Mouse (Mus musculus) cerebellum, postnatal 25 days (tissue): ENCODE results near the gene Lin54.
A peak's percentile ranks its signal among the peaks of the same experiment; 100 is the strongest.
"Not testable (repeated sequence)": the region's sequence is repeated elsewhere in the genome, so short reads cannot be mapped to it uniquely, and the experiment has no call there.

Experiments
- DNase-seq, 2 experiments: peaks; one replicate each; pipeline ENCODE4 v3.0.0; 2021; ENCODE audit warnings: mixed read lengths in 2 of 2

Lin54 gene

DNA sequence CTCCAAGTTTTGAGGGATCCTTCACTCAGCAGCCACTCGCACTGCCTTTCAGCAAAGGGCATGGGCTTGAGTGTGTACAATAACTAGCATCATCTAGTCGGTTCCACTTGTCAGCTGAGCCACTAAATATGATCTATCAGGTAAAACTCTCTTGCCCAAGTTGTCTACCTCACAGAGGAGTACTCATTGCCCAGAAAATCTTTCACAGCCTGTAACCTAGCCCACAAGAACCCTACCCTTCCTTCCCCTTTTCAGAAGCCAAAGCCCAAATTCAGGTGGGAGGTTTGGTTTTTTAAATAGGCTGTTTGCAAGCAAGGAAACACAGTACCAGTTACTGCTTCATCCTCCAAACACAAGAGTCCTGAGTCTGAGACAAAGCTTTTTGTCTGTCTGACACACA is 13.3 kb downstream of the Lin54 start:
- no peak for DNase-seq

DNA sequence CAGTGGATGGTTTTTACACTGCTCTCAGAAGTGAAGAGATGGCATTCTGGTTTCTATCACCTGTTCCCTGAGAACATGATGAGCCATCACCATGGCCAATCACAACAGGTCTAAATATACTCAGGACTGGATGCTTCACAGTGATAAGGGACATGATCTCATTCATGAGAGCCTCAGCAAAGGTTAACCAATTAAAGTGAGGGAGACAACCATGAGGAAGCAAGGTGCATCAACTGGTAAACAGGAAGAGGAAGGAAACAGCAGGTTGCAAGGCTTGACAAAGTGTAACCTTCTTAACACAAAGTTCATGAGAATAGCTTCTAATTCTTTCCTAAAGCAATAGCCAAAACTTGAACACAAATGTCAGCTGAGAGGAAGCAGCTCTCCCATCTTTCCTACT is 16.9 kb downstream of the Lin54 start:
- DNase-seq, result no peak

DNA sequence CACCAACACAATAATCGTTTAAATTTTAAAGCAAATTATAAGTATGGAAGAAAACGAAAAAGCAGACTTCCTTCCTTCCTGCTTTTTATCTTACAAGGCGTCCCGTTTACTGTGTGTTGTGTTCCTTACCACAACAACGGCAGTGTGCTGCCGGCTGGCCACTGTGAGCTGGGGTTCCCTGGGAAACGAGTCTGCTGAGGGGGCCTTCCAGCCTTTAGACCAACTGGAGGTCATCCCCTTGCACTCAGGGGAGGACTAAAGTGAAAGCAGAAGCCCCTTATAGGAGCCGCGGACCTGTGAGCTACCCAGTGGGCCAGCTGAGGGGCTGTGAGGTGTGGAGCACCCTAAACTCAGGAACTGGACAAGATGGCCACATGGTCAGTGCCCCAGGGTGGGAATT is 22.8 kb downstream of the Lin54 start:
- DNase-seq, result no peak

DNA sequence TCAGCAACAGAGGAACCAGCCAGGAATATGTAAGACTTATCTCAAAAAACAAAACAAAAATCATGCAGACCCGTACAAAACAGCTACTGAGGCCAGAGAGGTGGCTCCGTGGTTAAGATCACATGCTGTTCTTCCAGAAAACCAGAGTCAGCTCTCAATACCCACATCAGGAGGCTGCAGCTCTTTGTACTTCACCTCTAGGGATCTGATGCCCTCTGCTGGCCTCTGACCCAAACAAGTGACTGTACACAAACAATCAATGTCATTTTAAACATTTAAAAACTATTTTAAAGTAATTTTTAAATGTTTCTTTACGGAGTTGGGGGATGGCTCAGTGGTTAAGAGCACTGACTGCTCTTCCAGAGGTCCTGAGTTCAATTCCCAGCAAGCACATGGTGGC is 24.1 kb downstream of the Lin54 start:
- DNase-seq, result no peak

DNA sequence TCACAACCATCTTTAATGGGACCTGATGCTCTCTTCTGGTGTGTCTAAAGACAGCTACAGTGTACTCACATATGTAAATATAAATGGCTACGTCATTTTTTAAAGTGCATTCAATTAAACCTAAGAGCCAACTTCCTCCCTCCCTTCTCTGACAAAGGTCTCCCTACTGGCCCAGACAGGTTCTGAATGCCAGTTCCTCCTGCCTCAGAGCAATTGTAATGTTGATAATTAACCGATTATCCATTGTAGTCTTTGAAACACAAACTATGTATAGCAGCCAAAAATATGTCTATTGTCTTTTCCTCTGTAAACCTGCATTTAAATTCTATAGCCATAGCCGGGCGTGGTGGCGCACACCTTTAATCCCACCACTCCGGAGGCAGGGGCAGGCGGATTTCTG is 33.1 kb downstream of the Lin54 start:
- DNase-seq, result no peak

DNA sequence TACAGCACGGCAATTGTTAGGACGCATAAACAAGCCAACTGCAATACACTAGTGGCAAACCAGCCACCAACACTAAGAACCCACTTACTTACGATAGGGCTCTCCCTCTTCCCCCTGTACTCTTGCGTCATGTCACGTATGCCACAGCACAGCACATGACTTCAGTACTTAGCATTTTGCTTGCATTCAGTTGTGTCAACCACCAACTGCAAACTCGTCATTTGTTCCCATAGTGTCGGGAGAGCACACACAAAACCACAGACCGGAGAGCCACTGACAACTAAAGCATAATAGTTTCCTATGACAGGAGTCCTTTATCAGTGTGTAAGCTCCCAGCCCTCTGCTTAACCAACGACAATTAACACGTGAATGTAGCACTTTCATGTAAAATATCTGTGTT is 33.8 kb downstream of the Lin54 start:
- DNase-seq, result no peak

DNA sequence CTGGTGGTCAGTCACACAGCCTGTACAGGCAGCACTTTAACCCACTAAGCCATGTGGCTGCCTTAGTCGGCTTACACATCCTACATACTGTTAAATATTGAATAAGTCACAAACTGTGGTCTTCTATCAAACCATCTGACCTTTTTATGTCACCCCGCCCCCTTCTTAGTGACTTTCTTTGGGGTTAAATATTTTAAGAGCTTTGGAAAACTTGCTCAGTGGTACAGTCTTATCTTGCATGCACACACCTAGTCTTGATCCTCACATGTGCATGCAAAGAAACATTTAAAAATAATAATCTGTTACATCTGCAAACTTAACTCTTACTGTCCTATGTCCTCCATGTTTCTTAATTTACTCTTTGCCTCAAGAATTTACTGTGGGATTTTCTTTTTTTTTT is 38.1 kb downstream of the Lin54 start:
- no peak for DNase-seq

DNA sequence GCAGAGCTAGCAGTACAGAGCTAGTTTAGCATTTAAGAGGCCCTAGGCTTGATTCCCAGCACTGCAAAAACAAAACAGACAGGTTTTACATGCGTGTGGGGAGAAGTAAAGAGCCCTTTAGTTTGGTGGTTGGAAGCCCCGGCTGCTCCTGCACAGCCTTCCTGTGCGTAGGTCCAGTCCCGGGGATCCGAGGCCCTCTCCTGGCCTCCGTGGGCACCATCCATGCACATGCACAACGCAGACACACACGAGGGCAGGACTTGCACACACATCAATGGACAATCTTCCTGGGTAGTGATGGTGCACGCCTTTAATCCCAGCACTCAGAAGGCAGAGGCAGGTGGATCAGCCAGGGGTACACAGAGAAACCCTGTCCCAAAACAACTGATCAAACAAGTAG is 38.9 kb downstream of the Lin54 start:
- no peak for DNase-seq

DNA sequence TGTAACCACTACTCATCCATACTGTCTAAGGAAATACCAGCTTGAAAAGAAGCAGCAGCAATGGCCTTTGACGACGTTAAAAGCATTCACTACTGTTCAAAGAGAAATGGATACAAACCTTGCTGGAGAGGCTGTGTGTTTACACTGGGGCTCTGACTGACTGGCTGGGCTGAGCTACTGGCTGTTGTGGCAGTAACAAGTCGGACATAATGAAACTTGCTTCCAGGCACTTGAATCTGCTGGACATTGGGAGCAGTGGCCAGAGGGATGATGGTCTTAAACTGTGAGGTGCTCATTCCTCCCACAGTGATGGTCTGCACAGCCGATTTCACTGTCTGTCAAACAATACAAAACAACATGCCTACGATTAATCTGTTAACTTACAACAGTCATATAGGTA is 41.0 kb downstream of the Lin54 start:
- DNase-seq, result no peak

DNA sequence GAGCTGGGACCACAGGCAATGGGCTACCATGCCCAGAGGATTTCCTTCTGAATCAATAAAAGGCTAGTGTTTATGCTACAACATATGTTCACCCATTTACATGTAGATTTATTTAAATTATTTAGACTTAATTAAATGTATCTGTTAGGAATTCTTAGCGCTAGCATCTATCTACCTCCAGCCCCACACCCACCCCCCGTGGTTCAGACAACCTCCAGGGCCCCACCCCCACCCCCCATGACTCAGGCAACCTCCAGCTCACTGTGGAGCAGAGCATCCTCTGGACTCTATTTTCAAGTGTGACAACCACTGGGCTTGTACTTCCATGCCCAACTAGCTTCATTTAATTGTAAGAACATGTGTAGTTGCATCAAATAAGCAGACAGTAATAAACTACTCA is 48.6 kb downstream of the Lin54 start:
- no peak for DNase-seq

DNA sequence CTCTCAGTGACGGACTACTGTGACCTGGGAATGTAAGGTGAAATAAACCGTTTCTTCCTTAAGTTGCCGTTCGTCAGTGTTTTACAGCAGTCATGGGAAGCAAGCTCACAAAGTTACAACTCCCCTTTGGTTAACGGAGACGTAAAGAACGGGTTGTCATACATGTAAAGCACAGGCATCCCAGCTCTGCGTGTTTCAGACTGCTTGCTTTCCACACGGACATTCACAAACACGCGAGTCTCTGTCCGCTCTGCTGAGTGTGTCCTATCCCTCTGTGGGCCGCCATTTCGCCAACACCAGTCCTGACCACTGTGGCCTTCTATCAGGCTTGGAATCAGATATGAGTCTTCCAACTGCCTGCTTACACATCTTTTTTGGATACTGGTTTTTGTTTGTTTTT is 61.6 kb downstream of the Lin54 start:
- DNase-seq, result no peak

DNA sequence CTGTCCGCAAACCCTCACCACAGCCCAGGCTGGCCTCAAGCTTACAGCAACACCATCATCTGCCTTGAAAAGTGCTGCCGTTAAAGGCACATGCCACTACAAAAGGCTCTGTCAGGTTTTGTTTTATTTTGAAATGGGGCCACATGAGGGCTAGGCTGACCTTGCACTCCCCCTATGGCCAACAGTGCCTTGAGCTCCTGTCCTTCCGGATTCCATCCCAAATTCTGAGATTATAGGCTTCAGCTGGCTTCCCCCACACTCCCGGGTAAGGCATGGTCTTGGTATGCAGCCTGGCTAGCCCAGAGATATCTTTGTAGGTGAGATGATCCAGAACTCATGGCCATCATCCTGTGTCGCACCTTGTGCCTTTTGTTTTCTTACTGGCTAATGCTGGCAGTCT is 62.5 kb downstream of the Lin54 start:
- DNase-seq, result no peak

DNA sequence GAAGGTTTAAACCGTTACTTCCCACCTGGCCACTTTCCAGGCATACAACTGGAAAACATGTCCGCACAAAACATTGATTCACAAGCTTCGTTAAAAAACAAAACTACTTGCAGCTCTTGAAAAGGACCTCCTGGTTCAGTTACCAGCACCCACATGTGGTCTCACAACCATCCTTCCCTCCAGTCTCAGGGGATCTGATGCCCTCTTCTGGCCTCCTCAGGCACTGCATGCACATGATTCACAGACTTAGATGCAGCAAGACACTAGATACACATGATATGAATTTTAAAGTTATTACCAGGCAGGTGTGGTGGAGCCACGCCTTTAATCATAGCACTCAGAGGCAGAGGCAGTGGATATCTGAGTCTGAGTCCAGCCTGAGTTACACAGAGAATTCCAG is 63.4 kb downstream of the Lin54 start:
- DNase-seq, result no peak

DNA sequence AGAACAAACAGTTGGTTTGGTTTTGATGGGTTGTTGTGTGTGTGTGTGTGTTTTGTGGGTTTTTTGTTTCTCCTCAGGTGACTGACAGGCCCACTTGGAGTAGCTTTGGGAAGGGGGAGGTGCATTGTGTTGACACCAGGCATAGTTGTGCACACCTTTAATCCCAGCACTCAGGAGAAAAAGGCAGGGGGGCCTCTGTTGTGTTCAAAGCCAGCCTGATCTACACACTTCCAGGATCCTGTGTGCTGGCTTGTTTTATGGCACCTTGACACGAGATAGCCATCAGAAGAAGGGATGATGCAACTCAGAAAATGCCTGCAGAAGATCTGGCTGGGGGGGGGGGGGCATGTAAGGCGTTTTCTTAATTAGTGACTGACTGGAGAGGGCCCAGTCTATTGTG is 69.5 kb downstream of the Lin54 start:
- no peak for DNase-seq

DNA sequence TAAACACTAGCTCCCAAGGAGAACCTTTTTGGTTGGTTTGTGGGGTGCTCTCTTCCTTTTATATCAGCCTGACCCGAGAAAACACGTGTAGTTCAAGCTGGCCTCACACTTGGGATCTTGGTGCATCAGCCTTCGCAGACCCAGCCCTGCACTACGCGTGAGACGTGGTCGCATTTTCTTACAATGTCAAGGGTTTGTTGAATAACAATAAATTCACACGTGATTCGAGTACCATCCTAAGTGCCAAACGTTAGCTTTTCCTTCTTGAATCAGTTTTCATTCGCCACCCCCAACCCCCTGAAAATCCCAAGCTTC is 70.4 kb downstream of the Lin54 start:
- DNase-seq, result peak in 1 of 2 experiments; percentile 26

DNA sequence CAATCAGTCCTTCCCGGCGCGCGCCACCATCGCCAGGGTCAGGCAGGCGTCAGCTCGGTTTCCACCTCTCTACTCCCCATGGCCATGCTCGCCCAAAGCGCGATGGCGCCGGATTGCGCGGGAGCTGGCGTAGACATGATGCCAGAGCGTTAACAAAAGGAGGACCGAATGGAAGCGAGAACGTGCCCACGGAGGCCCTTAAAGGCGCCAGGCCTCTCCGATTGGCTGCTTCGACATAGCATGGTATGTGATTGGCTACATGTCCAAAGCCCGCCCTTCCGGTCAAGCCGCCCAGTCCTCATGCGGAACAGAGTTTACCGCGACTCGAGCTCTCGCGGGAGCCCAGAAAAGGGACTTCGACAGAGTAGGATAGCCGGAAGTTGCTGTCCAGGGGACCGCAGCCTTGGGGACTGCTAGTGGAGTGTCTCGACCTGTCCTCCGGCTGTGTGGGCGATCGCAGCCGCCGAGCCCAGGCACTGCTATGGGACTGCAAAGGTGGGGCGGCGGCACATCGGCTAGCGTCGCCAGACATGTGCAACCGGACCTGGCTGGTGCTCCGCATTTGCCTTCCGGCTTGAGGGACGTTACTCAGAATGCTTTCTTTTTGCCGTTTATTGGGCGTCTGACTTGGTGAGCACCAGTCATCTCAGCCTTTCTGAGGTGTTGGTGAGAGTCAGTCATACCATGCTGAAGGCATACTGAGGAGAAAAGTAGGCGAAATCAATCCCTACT is 70.9 kb downstream of the Lin54 start:
- DNase-seq, result peak; percentile 91 to 94

DNA sequence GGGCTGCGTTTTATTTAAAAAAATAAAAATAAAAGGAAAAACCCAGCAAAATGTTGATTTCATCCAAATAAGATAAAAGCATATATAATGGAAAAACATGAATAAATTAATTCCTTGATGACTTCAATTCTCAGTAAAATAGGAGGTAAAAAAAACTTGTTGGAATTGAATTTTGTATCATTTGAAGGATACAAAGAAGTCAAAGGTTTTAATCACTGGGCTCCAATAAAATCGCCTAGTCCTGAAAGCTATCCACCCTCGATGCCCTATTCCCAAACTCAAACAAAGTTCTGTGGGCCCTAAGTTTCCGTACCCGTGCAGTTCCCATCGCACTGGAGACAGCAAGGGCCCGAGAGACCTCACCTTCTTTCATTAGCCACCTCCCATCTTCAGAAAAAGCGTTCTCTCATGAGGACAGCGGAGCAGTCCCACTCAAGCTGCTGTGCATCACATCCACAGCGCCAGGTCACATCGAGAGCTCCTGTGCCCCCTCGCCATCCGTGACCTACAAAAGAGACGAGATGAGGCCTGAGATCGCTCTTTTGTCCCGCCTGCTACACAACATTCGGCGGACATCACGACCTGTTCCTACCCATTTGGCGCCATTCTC is 71.6 kb downstream of the Lin54 start:
- DNase-seq, result no peak

DNA sequence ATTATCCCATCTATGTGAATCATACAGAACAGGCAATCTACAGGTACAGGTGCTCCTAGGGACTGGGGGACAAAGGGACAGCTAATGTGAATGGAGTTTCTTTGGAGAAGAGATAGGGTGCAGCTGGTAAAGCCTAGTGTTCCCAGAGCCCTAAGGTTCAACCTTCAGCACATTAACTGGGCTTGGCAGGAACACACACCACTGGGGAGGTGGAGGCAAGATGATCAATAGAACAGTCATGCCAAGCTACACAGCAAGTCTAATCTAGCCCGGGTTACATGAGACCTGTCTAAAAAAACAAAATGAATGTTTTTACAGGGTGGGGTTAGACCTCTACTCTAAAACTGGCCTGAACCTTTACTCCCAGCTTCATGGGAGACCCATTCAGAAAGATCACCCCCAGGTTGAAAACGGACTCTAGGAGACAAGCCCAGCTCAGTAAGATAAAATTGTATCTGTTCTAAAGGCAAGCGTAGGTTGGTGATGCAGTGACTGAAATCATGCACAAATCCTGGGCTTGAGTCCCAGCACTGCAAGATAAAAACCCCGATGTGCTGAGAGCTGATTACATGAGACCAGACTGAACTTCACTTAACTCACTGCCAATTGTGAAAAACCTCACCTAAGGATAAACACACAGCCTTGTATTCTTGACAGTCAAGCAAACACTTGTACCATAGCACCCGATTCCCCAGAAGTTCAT is 72.3 kb downstream of the Lin54 start:
- no peak for DNase-seq

DNA sequence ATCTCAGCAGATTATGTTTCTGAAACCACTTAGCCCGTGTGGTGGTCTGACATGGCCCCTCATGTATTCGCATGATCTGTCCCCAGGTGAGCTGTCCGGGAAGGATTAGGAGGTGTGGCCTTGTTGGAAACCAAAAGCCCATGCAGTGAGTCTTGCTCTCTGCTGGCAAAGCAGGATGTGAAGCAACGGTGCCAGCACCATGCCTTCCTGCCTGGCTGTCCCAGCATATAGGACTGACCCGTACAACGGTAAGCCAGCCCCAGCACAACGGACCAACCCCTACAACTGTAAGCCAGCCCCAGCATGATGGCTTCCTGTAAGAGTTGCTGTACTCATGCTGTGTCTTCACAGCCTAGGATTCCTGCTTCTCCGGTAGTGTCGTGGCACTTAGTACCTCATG is 73.2 kb downstream of the Lin54 start:
- peak in 1 of 2 experiments; percentile 21 for DNase-seq

DNA sequence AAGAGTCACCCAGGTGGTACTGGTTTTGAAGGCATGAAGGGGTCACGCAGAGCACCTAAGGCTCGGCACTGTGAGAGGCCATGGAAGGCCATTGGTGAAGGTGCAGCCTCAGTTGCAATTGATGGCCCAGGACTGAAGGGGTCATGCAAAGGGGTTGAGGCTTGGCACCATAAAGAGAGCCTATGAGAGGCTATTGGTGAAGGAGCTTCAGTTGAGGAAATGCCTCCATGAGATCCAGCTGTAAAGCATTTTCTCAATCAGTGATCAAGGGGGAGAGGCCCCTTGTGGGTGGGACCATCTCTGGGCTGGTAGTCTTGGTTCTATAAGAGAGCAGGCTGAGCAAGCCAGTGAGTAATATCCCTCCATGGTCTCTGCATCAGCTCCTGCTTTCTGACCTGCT is 74.6 kb downstream of the Lin54 start:
- DNase-seq, result not testable (repeated sequence)

DNA sequence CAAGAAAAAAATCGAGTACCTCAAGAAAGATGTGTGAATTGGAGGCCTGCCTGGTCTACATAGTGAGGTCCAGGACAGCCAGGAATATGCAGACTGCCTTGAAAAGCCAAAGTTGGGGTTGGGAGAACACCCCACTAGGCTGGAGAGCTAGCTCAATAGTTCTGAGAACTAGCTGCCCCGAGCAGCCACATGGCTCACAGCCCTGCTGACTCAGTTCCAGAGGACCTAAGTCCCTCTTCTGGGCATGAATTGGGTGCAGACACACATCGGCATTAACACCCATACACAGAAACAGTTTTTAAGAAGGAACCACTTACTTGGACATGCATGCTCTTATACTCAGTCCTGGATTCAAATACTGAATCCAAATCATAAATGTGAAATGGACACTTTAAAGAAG is 76.2 kb downstream of the Lin54 start:
- no peak for DNase-seq

DNA sequence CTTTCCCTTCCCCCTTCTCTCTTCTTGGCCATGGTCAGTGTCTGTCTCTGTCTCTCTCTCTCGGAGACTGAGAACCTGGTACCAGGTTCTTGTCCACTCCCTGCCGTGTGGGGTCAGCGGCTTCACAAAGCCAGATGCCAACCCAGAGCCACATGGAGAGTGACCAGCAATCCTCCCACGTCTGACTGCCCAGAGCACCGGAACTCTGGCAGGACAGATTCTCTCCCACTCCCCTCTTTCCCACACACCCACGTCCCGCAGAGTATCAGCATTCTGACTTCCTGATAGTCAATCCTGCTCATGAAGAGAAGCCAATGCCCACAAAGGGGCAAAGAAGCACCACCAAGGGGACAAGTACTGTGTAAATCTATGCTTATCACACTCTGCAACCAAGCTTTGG is 76.8 kb downstream of the Lin54 start:
- no peak for DNase-seq

DNA sequence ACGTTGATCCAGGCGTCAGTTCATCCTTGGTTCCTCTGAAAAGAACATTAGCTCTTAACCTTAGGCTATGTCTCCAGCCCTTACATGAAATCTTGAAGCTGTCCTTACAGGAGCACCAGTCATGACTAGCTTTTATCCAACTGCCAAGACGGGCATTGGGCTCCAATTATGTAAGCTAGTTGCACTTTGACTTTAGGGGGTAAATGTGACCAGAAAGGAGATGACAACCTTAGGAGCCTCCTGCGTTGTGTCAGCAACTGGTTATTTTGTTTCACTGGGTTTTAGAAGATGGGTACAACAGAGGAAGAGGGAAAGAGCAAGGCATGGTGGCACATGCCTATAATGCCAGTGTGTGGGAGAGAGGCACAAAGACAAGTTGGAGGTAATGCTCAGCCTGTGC is 81.6 kb downstream of the Lin54 start:
- DNase-seq, result no peak

DNA sequence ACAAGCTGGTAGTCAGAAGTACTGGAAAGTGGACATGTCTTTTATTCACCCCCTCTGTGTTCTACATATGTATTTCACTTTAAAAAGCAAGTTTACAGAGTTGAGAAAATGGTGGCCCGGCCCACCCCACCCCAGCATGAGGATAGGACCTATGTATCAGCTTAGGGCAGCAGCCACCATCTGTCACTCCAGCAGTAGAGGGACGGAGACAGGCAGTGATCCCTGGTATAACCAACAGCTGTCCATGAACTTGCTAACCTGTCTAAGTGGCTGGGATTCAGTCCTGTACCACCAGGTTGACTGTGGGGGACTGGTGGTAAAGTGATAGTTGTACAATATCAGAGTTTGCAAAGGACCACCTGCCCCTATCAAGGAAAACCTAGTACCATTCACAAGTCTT is 82.4 kb downstream of the Lin54 start:
- DNase-seq, result no peak
